ENCODE assay signal across 8 mouse cellular contexts in genomic region chr1:131079762-131080161, GRCm38 (mm10). TPM values are rescaled to one million over a fixed set of nuclear protein-coding genes. Genes with fewer than 3 reads are reported as not detected.
DNase-seq lines count a peak whose midpoint lies in the region; ATAC-seq and TF ChIP-seq lines count a peak whose summit lies in the region.
"Had no signal": no experiment of that assay in that cellular context is flagged by ENCODE, and none has a peak within 500 bp of the region (broad histone marks: within the 10 kb centered on the region; RNA-seq: fewer than 3 reads in every experiment).

No protein-coding gene starts in this region.

- peaks cover 48% of the 10 kb centered on the region for H3K4me1 ChIP-seq in lung, embryonic 14.5 days (ENCODE audit: insufficient read depth)

- peak; percentile 37; the same call in 1 of the 2 replicates for TF ChIP-seq CTCF in lung, embryonic 14.5 days (IDR thresholded peaks at IDR 0.05; ENCODE audit: low read depth)

- ATAC-seq in lung, embryonic 14.5 days (ENCODE audit: insufficient read depth), result no peak
- ATAC-seq in activated CD4-positive, CD25-positive, alpha-beta regulatory T cell, adult 4 months, result peak; percentile 58
- ATAC-seq in inflammation-experienced regulatory T-cells, adult 6 months, result peak; percentile 51

- DNase-seq in lung, embryonic 14.5 days, result peak; percentile 33
- DNase-seq in lung, postnatal 25 days (ENCODE audit: low spot score), result no peak
- DNase-seq in thymus, postnatal 14 days, result peak; percentile 49
- no peak for DNase-seq in gastrocnemius, postnatal 25 days
- no peak for DNase-seq in embryo, embryonic 9.5 days (ENCODE audit: extremely low spot score)
- DNase-seq: lung, postnatal 36 days had no signal

- no peak overlapping the region for H3K27ac ChIP-seq in lung, embryonic 14.5 days (ENCODE audit: low read depth)

- H3K9me3 ChIP-seq in lung, embryonic 14.5 days (ENCODE audit: low read depth, low read length), result no peaks in the 10 kb centered on the region

- H3K4me3 ChIP-seq in lung, embryonic 14.5 days (ENCODE audit: low read depth, low read length), result no peak overlapping the region

- H3K27me3 ChIP-seq in lung, embryonic 14.5 days (ENCODE audit: insufficient read depth, low read length), result no peaks in the 10 kb centered on the region

- H3K9ac ChIP-seq in lung, embryonic 14.5 days, result no peak overlapping the region

- H3K36me3 ChIP-seq in lung, embryonic 14.5 days (ENCODE audit: insufficient read depth), result no peaks in the 10 kb centered on the region

- no peak overlapping the region for H3K4me2 ChIP-seq in lung, embryonic 14.5 days

- WGBS in lung, embryonic 14.5 days, result 45% methylated on average over 4 of the region's 4 CpGs

RNA-seq across cellular contexts. Expression of gene Mapkapk2, which starts 17.9 kb away (rescaled TPM):
- polyA plus RNA-seq in lung, embryonic 14.5 days (2014; fragmentation: Nextera tagmentation; extraction: Ambion mirVana), result 63.6 and 72.3 TPM in 2 replicates
- 10 to 100 TPM; 11.5 to 11.9 TPM for polyA plus RNA-seq in activated CD4-positive, CD25-positive, alpha-beta regulatory T cell, adult 4 months (2017; shearing (Covaris generic))
- 10 to 100 TPM in 1 of 3 experiments, 1 to 10 TPM in 2; 9.0 to 11.8 (median 9.8) TPM for polyA plus RNA-seq in inflammation-experienced regulatory T-cells, adult 6 months (2017; shearing (Covaris generic))
- total RNA-seq in gastrocnemius, postnatal 25 days (2021), result 100 to 1,000 TPM; 193 to 219 TPM

RNA-seq across cellular contexts. Expression of gene Dyrk3, which starts 58.4 kb away (rescaled TPM):
- polyA plus RNA-seq in lung, embryonic 14.5 days (2014; fragmentation: Nextera tagmentation; extraction: Ambion mirVana), result 3.9 and 4.3 TPM in 2 replicates
- under 1 TPM in 1 of 2 experiments, not detected in 1; 0.41 TPM for polyA plus RNA-seq in activated CD4-positive, CD25-positive, alpha-beta regulatory T cell, adult 4 months (2017; shearing (Covaris generic))
- polyA plus RNA-seq in inflammation-experienced regulatory T-cells, adult 6 months (2017; shearing (Covaris generic)), result under 1 TPM in 1 of 3 experiments, not detected in 2; 0.26 TPM
- not detected for total RNA-seq in gastrocnemius, postnatal 25 days (2021)

Comparison
In these comparisons a context has a peak if more than half of its experiments do, and no peak if none do; other contexts are left out.
1. DNase-seq: peak in lung, embryonic 14.5 days (single experiment) and thymus, postnatal 14 days (single experiment); none in lung, postnatal 25 days (single experiment), gastrocnemius, postnatal 25 days (single experiment) and embryo, embryonic 9.5 days (single experiment).